Mouse (Mus musculus): ENCODE results near the gene Snca.

Gene Snca

GRCm38 (mm10) chr6:60829282-60829891 is at the start of gene Snca:
Snca (minus strand) TSS chr6:60829855.
- no peak for DNase-seq

GRCm38 (mm10) chr6:60870126-60870525 is 40.5 kb upstream of the Snca start:
- no peak for DNase-seq

- no peak for DNase-seq
These were observed 26.9 kb upstream of the Snca start for GRCm38 (mm10) chr6:60856599-60856998.

- DNase-seq: no peak
These were observed 22.0 kb upstream of the Snca start for GRCm38 (mm10) chr6:60851690-60852089.

- DNase-seq: no peak
These were observed 1.0 kb downstream of the Snca start for GRCm38 (mm10) chr6:60828429-60829264.

GRCm38 (mm10) chr6:60828047-60828428 is 1.6 kb downstream of the Snca start:
- DNase-seq: no peak

- no peak for DNase-seq
These were observed 2.4 kb downstream of the Snca start for GRCm38 (mm10) chr6:60827290-60827689.

- no peak for DNase-seq
These were observed 10.4 kb downstream of the Snca start for GRCm38 (mm10) chr6:60819272-60819671.

GRCm38 (mm10) chr6:60813516-60813915 is 16.1 kb downstream of the Snca start:
- DNase-seq: no peak

GRCm38 (mm10) chr6:60798266-60798665 is 31.4 kb downstream of the Snca start:
- DNase-seq: no peak

GRCm38 (mm10) chr6:60793659-60794365 is 35.8 kb downstream of the Snca start:
- no peak for DNase-seq

- DNase-seq: no peak
These were observed 42.7 kb downstream of the Snca start for GRCm38 (mm10) chr6:60786955-60787354.

GRCm38 (mm10) chr6:60771899-60772298 is 57.8 kb downstream of the Snca start:
- no peak for DNase-seq

- DNase-seq: no peak
These were observed 64.0 kb downstream of the Snca start for GRCm38 (mm10) chr6:60765696-60766095.

- no peak for DNase-seq
These were observed 66.8 kb downstream of the Snca start for GRCm38 (mm10) chr6:60762864-60763263.

GRCm38 (mm10) chr6:60761710-60762109 is 67.9 kb downstream of the Snca start:
- DNase-seq: no peak

- no peak for DNase-seq
These were observed 74.7 kb downstream of the Snca start for GRCm38 (mm10) chr6:60754975-60755374.

- DNase-seq: no peak
These were observed 83.7 kb downstream of the Snca start for GRCm38 (mm10) chr6:60745965-60746364.

- DNase-seq: no peak
These were observed 88.1 kb downstream of the Snca start for GRCm38 (mm10) chr6:60741427-60742071.

GRCm38 (mm10) chr6:60739776-60740175 is 89.9 kb downstream of the Snca start:
- DNase-seq: no peak

- no peak for DNase-seq
These were observed 98.5 kb downstream of the Snca start for GRCm38 (mm10) chr6:60731164-60731563.

- no peak for DNase-seq
These were observed 105.4 kb downstream of the Snca start for GRCm38 (mm10) chr6:60724110-60724829.

- no peak for DNase-seq
These were observed 112.1 kb downstream of the Snca start for GRCm38 (mm10) chr6:60717566-60717965.
